Mouse (Mus musculus) cerebellum, adult 2 months (tissue): Measurements from ENCODE around the gene March5. TPM values are rescaled to one million over a fixed set of nuclear protein-coding genes. Genes with fewer than 3 reads are reported as not detected.
"Not testable (repeated sequence)": the region's sequence is repeated elsewhere in the genome, so short reads cannot be mapped to it uniquely, and the experiment has no call there.

Experiments
- DNase-seq, 2 experiments: peaks; one replicate each; pipeline ENCODE4 v3.0.0; 2021
- H3K27ac ChIP-seq: fragments of 200-500 bp; 2 replicates; pipeline ENCODE4 v1.5.1; 2012; ENCODE audit warnings: low read length, control low read depth, inconsistent platforms; ENCODE audit not compliant: insufficient read depth
- H3K27me3 ChIP-seq: fragments of 200-500 bp; 2 replicates; pipeline ENCODE4 v1.6.1; 2012; ENCODE audit warnings: inconsistent platforms, mild to moderate bottlenecking, low read length, moderate library complexity; ENCODE audit not compliant: control insufficient read depth, insufficient read depth
- H3K4me1 ChIP-seq: fragments of 200-500 bp; 2 replicates; pipeline ENCODE4 v1.6.1; 2011; ENCODE audit warnings: low read length; ENCODE audit not compliant: control insufficient read depth, insufficient read depth
- H3K4me3 ChIP-seq: fragments of 200-500 bp; replicated peaks from 2 replicates; pipeline ENCODE3; 2011; ENCODE audit warnings: mild to moderate bottlenecking, low read depth, low read length, control low read depth; ENCODE audit not compliant: insufficient read depth
- CTCF ChIP-seq: fragments of 200-500 bp; IDR thresholded peaks from 2 replicates; pipeline ENCODE4 v1.5.1; 2011; ENCODE audit warnings: low read depth, mild to moderate bottlenecking, control low read depth, low read length, moderate library complexity, borderline replicate concordance; ENCODE audit not compliant: insufficient read depth
- POLR2A ChIP-seq: fragments of 200-500 bp; IDR thresholded peaks from 2 replicates; pipeline ENCODE4 v1.6.1; 2011; ENCODE audit warnings: low read length, control low read depth, borderline replicate concordance; ENCODE audit not compliant: insufficient read depth
- WGBS: fragments of 180-500 bp; shearing (Covaris S2); methylation state at CpG from one replicate; pipeline ENCODE4 v1.1.7; 2018; 5-methylcytosine and 5-hydroxymethylcytosine counted together
- polyA plus RNA-seq: library from polyadenylated mRNA; depleted of rRNA; stranded (reverse); fragments of >200 nt; gene quantifications from 2 replicates; pipeline ENCODE4 v1.2.3, GENCODE M21; 2012

The March5 gene
- polyA plus RNA-seq, 1 experiment, result 67.2 TPM

DNA sequence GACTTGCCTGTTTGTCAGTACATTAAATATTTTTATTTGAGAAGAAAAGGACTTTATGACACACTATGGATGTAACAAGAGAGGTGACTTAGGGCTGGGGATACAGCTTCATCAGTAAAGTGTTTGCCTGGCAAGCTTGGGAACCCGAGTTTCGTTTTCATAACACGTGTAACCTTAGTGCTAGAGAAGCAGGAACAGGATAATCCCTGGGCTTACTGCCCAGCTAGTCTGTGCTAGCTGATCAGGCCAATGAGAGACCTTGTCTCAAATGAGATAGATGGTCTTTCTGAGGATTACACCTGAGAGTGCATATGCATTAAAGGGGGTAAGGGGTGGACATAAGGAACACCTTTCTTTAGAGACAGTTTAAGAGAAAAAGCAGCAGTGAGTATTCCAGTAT lies 4.1 kb downstream of the March5 start:
- Histone ChIP-seq H3K27me3 (no peaks in the 10 kb centered on the region), H3K4me1 (peaks cover 5% of the 10 kb centered on the region; the same call in 1 of the 2 replicates), H3K27ac (no peak overlapping the region), H3K4me3 (no peak overlapping the region)
- DNase-seq, result no peak
- TF ChIP-seq POLR2A (no peak), CTCF (no peak)
- 79% methylated on average over 3 of the region's 3 CpGs for WGBS

DNA sequence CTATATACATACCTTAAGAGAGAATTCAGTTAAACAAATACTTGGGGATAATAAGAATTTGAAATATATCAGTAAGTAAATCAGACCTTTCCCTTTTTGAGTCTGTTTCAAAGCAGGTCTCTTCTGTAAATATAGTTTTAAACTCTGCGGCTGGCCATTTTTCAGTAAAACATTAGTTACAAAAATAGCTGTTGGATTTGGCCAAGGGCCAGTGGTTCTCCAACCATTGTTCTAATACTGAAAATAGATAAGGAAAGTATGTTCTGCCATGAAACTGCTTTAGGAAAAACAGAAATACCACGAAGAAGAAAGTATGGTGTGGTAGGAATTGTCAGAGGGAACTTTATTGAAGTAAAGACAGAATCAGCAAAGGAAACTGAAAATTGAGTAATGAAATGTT lies 7.4 kb downstream of the March5 start:
- 12% methylated on average over 2 of the region's 2 CpGs for WGBS
- DNase-seq, result peak in 1 of 2 experiments; percentile 40

DNA sequence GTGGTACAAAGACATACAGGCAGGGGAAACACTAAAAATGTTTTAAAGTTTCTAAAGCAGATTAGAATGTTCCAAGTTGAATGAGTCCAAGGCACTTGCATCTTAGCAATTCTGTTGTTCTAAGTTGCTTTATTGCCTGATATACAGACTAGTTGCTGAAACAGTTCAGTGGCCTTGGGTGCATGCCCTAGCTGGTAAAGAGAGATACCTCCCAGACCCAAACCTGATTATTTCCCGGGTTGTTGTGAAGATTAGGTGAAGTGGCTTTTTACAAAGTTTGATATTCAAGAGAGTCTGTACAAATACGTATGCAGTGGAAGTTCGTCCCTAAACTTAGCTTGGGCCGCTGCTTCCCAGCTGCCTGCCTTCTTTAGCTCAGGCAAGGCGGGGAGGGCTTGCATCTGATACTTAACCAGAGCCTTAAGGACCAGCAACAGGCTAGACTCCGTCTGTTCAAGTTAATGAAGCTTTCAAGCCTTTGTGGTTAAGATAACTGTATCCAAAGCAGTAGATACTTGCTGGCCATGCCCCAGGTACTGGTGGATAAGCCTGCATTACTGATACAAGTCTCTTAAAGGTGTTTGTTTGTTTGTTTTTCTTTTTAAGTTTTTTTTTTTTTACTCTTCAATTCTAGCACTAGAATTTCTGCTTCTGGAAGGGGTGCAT lies 18.0 kb downstream of the March5 start:
- no peaks in the 10 kb centered on the region for H3K4me1 ChIP-seq
- no peak for TF ChIP-seq POLR2A
- TF ChIP-seq CTCF, result no peak
- DNase-seq, result no peak
- no peak overlapping the region for H3K27ac ChIP-seq
- H3K4me3 ChIP-seq, result no peak overlapping the region
- WGBS, result 83% methylated on average over 6 of the region's 6 CpGs
- no peaks in the 10 kb centered on the region for H3K27me3 ChIP-seq

More for the DNA sequence above, 7.4 kb downstream of the March5 start:
- Histone ChIP-seq H3K4me3 (no peak overlapping the region), H3K27me3 (no peaks in the 10 kb centered on the region), H3K27ac (no peak overlapping the region), H3K4me1 (no peaks in the 10 kb centered on the region; the same call in 1 of the 2 replicates)
- no peak for TF ChIP-seq POLR2A
- TF ChIP-seq CTCF, result no peak

DNA sequence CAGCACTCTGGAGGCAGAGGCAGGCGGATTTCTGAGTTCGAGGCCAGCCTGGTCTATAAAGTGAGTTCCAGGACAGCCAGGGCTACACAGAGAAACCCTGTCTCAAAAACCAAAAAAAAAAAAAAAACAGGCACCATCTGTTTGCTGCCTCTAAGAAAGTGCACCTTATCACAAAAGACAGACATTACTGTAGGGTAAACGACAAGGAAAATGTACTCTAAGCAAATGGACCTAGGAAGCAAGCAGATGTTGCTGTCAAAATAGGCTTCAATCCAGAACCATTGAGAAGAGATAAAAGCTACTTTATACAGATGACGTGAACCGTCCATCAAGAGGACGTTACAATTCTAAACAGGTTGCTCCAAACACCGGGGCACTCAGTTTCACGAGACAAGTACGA lies 25.3 kb downstream of the March5 start:
- WGBS, result 90% methylated on average over 9 of the region's 9 CpGs
- not testable (repeated sequence) for H3K4me1 ChIP-seq, DNase-seq, H3K4me3 ChIP-seq, H3K27ac ChIP-seq, H3K27me3 ChIP-seq

DNA sequence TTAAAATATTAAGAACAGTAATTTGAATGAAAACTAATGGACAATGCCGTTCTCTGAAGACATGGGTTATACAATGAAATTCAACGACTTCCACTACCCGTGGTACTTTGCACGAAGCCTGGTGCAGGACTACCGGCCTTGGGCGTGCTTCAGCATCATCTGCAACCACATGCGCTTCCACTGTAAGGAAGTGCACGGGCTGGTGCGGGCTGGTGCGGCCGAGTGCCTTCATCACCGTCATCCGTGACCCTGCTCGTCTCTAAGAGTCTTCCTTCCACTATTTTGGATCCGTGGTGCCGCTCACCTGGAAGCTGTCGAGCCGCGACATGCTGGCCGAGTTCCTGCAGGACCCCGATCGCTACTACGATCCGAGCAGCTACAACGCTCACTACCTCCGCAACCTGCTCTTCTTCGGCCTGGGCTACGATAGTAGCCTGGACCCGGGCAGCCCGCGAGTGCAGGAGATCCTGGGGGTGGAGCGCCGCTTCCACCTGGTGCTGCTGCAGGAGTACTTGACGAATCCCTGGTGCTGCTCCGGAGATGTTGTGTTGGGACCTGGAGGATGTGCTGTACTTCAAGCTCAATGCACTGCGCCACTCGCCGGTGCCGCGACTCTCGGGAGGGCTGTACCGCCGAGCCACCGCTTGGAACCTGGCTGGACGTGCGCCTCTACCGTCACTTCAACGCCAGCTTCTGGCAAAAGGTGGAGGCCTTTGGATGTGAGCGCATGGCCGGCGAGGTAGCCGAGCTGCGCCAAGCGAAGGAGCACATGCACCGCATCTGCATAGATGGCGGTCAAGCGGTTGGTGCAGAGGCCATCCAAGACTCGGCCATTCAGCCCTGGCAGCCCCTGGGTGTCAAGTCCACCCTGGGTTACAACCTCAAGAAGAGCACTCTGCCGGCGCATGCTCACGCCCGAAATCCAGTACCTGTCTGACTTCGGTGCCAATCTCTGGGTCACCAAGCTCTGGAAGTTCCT lies 26.5 kb downstream of the March5 start:
- DNase-seq, result peak; percentile 37 to 44
- H3K27ac ChIP-seq, result no peak overlapping the region
- TF ChIP-seq POLR2A (no peak), CTCF (0 out of 2 replicates have a peak, but pooled peaks have one; percentile 20)
- no peaks in the 10 kb centered on the region for H3K4me1 ChIP-seq
- WGBS, result 7% methylated on average over 63 of the region's 63 CpGs
- H3K4me3 ChIP-seq, result peak overlapping the region; percentile 51
- H3K27me3 ChIP-seq, result no peaks in the 10 kb centered on the region

DNA sequence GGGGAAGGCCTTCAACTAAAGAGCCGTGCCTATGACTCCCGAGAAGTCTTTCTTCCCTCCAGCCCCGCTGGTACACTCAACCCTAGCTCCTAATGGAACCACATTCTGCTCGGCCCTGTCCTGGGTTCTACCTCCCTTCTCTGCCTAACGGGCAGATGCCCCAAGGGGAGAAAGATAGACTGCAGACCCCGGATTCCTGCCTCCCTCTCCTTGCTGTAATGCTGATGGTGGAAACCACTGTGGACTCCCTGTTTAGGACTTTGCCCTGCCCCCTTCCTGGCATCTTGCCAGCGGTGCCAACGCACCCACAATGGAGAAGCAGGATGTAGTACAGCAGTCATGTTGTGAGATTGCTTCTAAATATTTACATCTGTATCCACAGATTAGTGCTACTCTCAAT lies 28.5 kb downstream of the March5 start:
- TF ChIP-seq CTCF (no peak), POLR2A (no peak)
- no peaks in the 10 kb centered on the region for H3K4me1 ChIP-seq
- no peak overlapping the region for H3K27ac ChIP-seq
- WGBS, result 54% methylated on average over 8 of the region's 8 CpGs
- no peaks in the 10 kb centered on the region for H3K27me3 ChIP-seq
- DNase-seq, result no peak
- H3K4me3 ChIP-seq, result no peak overlapping the region

DNA sequence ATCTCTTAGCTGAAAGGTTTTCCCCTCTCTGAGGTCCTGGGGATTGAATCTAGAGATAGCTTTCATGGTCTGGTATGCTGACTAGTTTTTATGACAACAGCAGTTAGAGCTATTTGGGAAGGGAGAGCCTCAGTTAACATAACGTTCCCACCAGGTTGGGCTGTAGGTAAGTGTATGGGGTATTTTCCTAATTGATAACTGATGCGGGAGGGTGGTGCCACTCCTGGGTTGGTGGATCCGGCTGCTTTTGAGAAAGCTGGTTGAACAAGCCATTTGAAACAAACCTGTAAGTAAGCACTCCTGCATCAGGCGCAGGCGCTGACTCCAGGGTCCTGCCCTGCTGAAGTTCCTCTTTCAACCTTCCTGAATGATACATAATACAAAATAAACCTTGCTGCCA lies 30.0 kb downstream of the March5 start:
- WGBS, result 75% methylated on average over 5 of the region's 5 CpGs
- no peaks in the 10 kb centered on the region for H3K27me3 ChIP-seq
- no peak overlapping the region for H3K27ac ChIP-seq
- no peaks in the 10 kb centered on the region for H3K4me1 ChIP-seq
- no peak overlapping the region for H3K4me3 ChIP-seq
- DNase-seq, result no peak
- TF ChIP-seq POLR2A (no peak), CTCF (no peak)
